Mouse (Mus musculus): ENCODE data around the gene Wdr48.

DNA sequence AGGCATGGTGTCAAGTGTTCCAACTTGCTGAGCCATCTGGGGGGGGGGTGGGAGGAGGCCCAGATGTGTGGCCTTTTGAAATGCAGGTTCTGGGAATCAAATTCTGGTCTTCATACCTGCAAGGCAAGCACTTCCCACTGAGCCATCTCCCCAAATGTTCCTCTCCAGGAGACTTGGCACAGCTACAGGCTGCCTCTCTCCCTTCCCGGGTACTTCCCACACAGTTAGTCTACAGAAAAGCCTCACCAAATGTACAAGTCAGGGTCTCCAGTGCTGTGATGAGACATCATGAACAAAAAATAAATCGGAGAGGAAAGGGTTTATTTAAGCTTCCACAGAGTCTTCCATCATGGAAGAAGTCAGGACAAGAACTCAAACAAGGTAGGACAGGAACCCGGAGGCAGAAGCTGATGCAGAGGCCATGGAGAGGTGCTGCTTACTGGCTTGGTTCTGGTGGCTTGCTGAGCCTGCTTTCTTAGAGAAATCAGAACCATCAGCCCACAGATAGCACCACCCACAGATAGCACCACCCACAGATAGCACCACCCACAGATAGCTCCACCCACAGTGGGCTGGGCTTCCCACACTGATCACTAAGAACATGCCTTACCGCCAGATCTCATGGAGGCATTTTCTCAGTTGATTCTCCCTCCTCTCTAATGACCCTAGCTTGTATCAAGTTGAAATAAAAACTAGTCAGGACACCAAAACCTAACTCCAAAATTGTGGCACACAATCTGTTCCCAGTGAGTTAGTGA lies 7.4 kb upstream of the Wdr48 start:
- TF ChIP-seq POLR2A (IDR thresholded peaks at IDR 0.05; ENCODE audit: control insufficient read depth, extremely low read depth, insufficient read depth, low read length, poor library complexity) (no peak), CTCF (IDR thresholded peaks at IDR 0.05; ENCODE audit: borderline replicate concordance, control insufficient read depth, extremely low read depth, insufficient read depth, low read length, poor library complexity) (no peak)
